Mouse (Mus musculus) hindbrain, embryonic 15.5 days (tissue): ENCODE data around the gene Dock3. TPM values are rescaled to one million over a fixed set of nuclear protein-coding genes. Genes with fewer than 3 reads are reported as not detected.

Experiments used
- ATAC-seq: fragments of 200-750 bp; cut with Nextera tagmentation; 2 replicates; pipeline ENCODE4 v1.8.0; 2017; ENCODE audit warnings: low read depth, moderate number of reproducible peaks, moderate TSS enrichment; ENCODE audit not compliant: low FRiP score
- H3K27ac ChIP-seq: fragments of 300-500 bp; sonication (generic); replicated peaks from 2 replicates; pipeline ENCODE4 v1.5.1; 2015; ENCODE audit warnings: mild to moderate bottlenecking, inconsistent platforms
- H3K27me3 ChIP-seq: fragments of 300-500 bp; sonication (generic); 2 replicates; pipeline ENCODE4 v1.6.1; 2015; ENCODE audit warnings: control low read depth, inconsistent platforms
- H3K36me3 ChIP-seq: fragments of 300-500 bp; sonication (generic); 2 replicates; pipeline ENCODE4 v1.6.1; 2015; ENCODE audit warnings: control low read depth, inconsistent platforms
- H3K4me1 ChIP-seq: fragments of 300-500 bp; sonication (generic); replicated peaks from 2 replicates; pipeline ENCODE4 v1.6.1; 2015; ENCODE audit warnings: control low read depth, inconsistent platforms
- H3K4me2 ChIP-seq: fragments of 300-500 bp; sonication (generic); 2 replicates; pipeline ENCODE4 v1.6.1; 2015; ENCODE audit warnings: moderate library complexity, mild to moderate bottlenecking, inconsistent platforms
- H3K4me3 ChIP-seq: fragments of 300-500 bp; sonication (generic); 2 replicates; pipeline ENCODE4 v1.5.1; 2015; ENCODE audit warnings: mild to moderate bottlenecking, inconsistent platforms
- H3K9ac ChIP-seq: fragments of 300-500 bp; sonication (generic); 2 replicates; pipeline ENCODE4 v1.6.1; 2015; ENCODE audit warnings: inconsistent platforms
- H3K9me3 ChIP-seq: fragments of 300-500 bp; sonication (generic); 2 replicates; pipeline ENCODE4 v1.6.1; 2016; ENCODE audit warnings: control low read depth, inconsistent platforms
- WGBS: fragments of 180-500 bp; shearing (Covaris S2); methylation state at CpG from one replicate; pipeline ENCODE4 v1.1.7; 2015; 5-methylcytosine and 5-hydroxymethylcytosine counted together
- polyA plus RNA-seq: library from polyadenylated mRNA; unstranded; fragments of >200 nt; fragmentation: Nextera tagmentation; extraction: Ambion mirVana; gene quantifications from 2 replicates; pipeline ENCODE4 v1.2.1, GENCODE M21; 2015

Dock3 gene
- polyA plus RNA-seq, 1 experiment from 2014 or later = 22.5 TPM

GRCm38 (mm10) chr9:106970742-106971141 is 261.0 kb downstream of the Dock3 start:
- 66% methylated on average over 3 of the region's 3 CpGs for WGBS
- H3K9ac ChIP-seq = no peak overlapping the region
- no peak for ATAC-seq

GRCm38 (mm10) chr9:106958452-106958851 is 273.3 kb downstream of the Dock3 start:
- H3K27ac ChIP-seq = no peak overlapping the region
- H3K36me3 ChIP-seq = peaks cover 43% of the 10 kb centered on the region
- H3K27me3 ChIP-seq = no peaks in the 10 kb centered on the region
- no peak overlapping the region for H3K4me3 ChIP-seq
- 94% methylated on average over 1 of the region's 1 CpGs for WGBS
- H3K9ac ChIP-seq = no peak overlapping the region
- no peak for ATAC-seq
- no peaks in the 10 kb centered on the region for H3K9me3 ChIP-seq
- H3K4me1 ChIP-seq = no peaks in the 10 kb centered on the region
- no peak overlapping the region for H3K4me2 ChIP-seq

More at GRCm38 (mm10) chr9:106970742-106971141, 261.0 kb downstream of the Dock3 start:
- Histone ChIP-seq H3K9me3 (no peaks in the 10 kb centered on the region), H3K27me3 (no peaks in the 10 kb centered on the region), H3K36me3 (peaks cover 42% of the 10 kb centered on the region), H3K27ac (no peak overlapping the region), H3K4me1 (no peaks in the 10 kb centered on the region), H3K4me2 (no peak overlapping the region), H3K4me3 (no peak overlapping the region)

GRCm38 (mm10) chr9:106955486-106955885 is 276.2 kb downstream of the Dock3 start:
- no peak overlapping the region for H3K9ac ChIP-seq
- H3K36me3 ChIP-seq = peaks cover 63% of the 10 kb centered on the region
- no peaks in the 10 kb centered on the region for H3K4me1 ChIP-seq
- ATAC-seq = no peak
- H3K4me2 ChIP-seq = no peak overlapping the region
- no peak overlapping the region for H3K27ac ChIP-seq
- no peaks in the 10 kb centered on the region for H3K9me3 ChIP-seq
- H3K27me3 ChIP-seq = no peaks in the 10 kb centered on the region
- no peak overlapping the region for H3K4me3 ChIP-seq

- Histone ChIP-seq H3K36me3 (peaks cover 72% of the 10 kb centered on the region), H3K9ac (no peak overlapping the region), H3K4me3 (no peak overlapping the region), H3K4me2 (no peak overlapping the region), H3K4me1 (no peaks in the 10 kb centered on the region), H3K27me3 (no peaks in the 10 kb centered on the region), H3K27ac (no peak overlapping the region), H3K9me3 (no peaks in the 10 kb centered on the region)
- WGBS = 98% methylated on average over 1 of the region's 1 CpGs
- no peak for ATAC-seq
These were observed 296.7 kb downstream of the Dock3 start for GRCm38 (mm10) chr9:106934998-106935397.

GRCm38 (mm10) chr9:106914878-106915277 is 316.8 kb downstream of the Dock3 start:
- no peaks in the 10 kb centered on the region for H3K9me3 ChIP-seq
- peaks cover 35% of the 10 kb centered on the region for H3K36me3 ChIP-seq
- no peak overlapping the region for H3K4me3 ChIP-seq
- H3K4me1 ChIP-seq = no peaks in the 10 kb centered on the region
- H3K27me3 ChIP-seq = no peaks in the 10 kb centered on the region
- no peak overlapping the region for H3K27ac ChIP-seq
- no peak for ATAC-seq
- no peak overlapping the region for H3K4me2 ChIP-seq
- 89% methylated on average over 6 of the region's 6 CpGs for WGBS
- no peak overlapping the region for H3K9ac ChIP-seq

GRCm38 (mm10) chr9:106913759-106914158 is 317.9 kb downstream of the Dock3 start:
- H3K4me1 ChIP-seq = no peaks in the 10 kb centered on the region
- H3K27ac ChIP-seq = no peak overlapping the region
- WGBS = 11% methylated on average over 1 of the region's 1 CpGs
- H3K36me3 ChIP-seq = peaks cover 40% of the 10 kb centered on the region
- H3K4me2 ChIP-seq = no peak overlapping the region
- ATAC-seq = no peak
- no peak overlapping the region for H3K9ac ChIP-seq
- H3K27me3 ChIP-seq = no peaks in the 10 kb centered on the region
- no peaks in the 10 kb centered on the region for H3K9me3 ChIP-seq
- no peak overlapping the region for H3K4me3 ChIP-seq

GRCm38 (mm10) chr9:106911624-106912023 is 320.1 kb downstream of the Dock3 start:
- WGBS = 91% methylated on average over 1 of the region's 1 CpGs
- no peaks in the 10 kb centered on the region for H3K4me1 ChIP-seq
- H3K27me3 ChIP-seq = no peaks in the 10 kb centered on the region
- H3K9ac ChIP-seq = no peak overlapping the region
- H3K9me3 ChIP-seq = no peaks in the 10 kb centered on the region
- H3K4me3 ChIP-seq = no peak overlapping the region
- H3K27ac ChIP-seq = no peak overlapping the region
- H3K4me2 ChIP-seq = no peak overlapping the region
- no peak for ATAC-seq
- peaks cover 55% of the 10 kb centered on the region for H3K36me3 ChIP-seq

GRCm38 (mm10) chr9:106908715-106909114 is 323.0 kb downstream of the Dock3 start:
- H3K9me3 ChIP-seq = no peaks in the 10 kb centered on the region
- WGBS = 62% methylated on average over 5 of the region's 5 CpGs
- no peak overlapping the region for H3K4me3 ChIP-seq
- no peak overlapping the region for H3K4me2 ChIP-seq
- H3K36me3 ChIP-seq = peaks cover 53% of the 10 kb centered on the region
- ATAC-seq = no peak
- H3K27ac ChIP-seq = no peak overlapping the region
- H3K9ac ChIP-seq = no peak overlapping the region
- H3K4me1 ChIP-seq = no peaks in the 10 kb centered on the region
- H3K27me3 ChIP-seq = no peaks in the 10 kb centered on the region

GRCm38 (mm10) chr9:106908174-106908573 is 323.5 kb downstream of the Dock3 start:
- Histone ChIP-seq H3K4me2 (no peak overlapping the region), H3K4me1 (no peaks in the 10 kb centered on the region), H3K4me3 (no peak overlapping the region), H3K9me3 (no peaks in the 10 kb centered on the region), H3K27me3 (no peaks in the 10 kb centered on the region), H3K9ac (no peak overlapping the region), H3K27ac (no peak overlapping the region), H3K36me3 (peaks cover 54% of the 10 kb centered on the region)
- WGBS = 84% methylated on average over 3 of the region's 3 CpGs
- no peak for ATAC-seq

- no peaks in the 10 kb centered on the region for H3K27me3 ChIP-seq
- no peak overlapping the region for H3K4me2 ChIP-seq
- H3K4me1 ChIP-seq = no peaks in the 10 kb centered on the region
- ATAC-seq = no peak
- no peak overlapping the region for H3K27ac ChIP-seq
- H3K9me3 ChIP-seq = no peaks in the 10 kb centered on the region
- H3K9ac ChIP-seq = no peak overlapping the region; the same call in 1 of the 2 replicates
- peaks cover 47% of the 10 kb centered on the region for H3K36me3 ChIP-seq
- 93% methylated on average over 8 of the region's 8 CpGs for WGBS
- H3K4me3 ChIP-seq = no peak overlapping the region
These were observed 325.1 kb downstream of the Dock3 start for GRCm38 (mm10) chr9:106906597-106906996.

GRCm38 (mm10) chr9:106903791-106904134 is 327.9 kb downstream of the Dock3 start:
- Histone ChIP-seq H3K4me2 (no peak overlapping the region), H3K9me3 (no peaks in the 10 kb centered on the region), H3K36me3 (peaks cover 57% of the 10 kb centered on the region), H3K4me1 (no peaks in the 10 kb centered on the region), H3K27ac (no peak overlapping the region), H3K4me3 (no peak overlapping the region), H3K9ac (no peak overlapping the region), H3K27me3 (no peaks in the 10 kb centered on the region)
- ATAC-seq = no peak
- 24% methylated on average over 1 of the region's 1 CpGs for WGBS

- Histone ChIP-seq H3K27me3 (no peaks in the 10 kb centered on the region), H3K4me2 (no peak overlapping the region), H3K4me1 (no peaks in the 10 kb centered on the region), H3K9me3 (no peaks in the 10 kb centered on the region), H3K27ac (no peak overlapping the region), H3K4me3 (no peak overlapping the region), H3K9ac (no peak overlapping the region), H3K36me3 (peaks cover 57% of the 10 kb centered on the region)
- no peak for ATAC-seq
- 86% methylated on average over 4 of the region's 4 CpGs for WGBS
These were observed 328.5 kb downstream of the Dock3 start for GRCm38 (mm10) chr9:106903099-106903790.

GRCm38 (mm10) chr9:106901596-106901995 is 330.1 kb downstream of the Dock3 start:
- no peaks in the 10 kb centered on the region for H3K27me3 ChIP-seq
- H3K36me3 ChIP-seq = peaks cover 44% of the 10 kb centered on the region
- WGBS = 87% methylated on average over 7 of the region's 7 CpGs
- H3K4me3 ChIP-seq = no peak overlapping the region
- no peak overlapping the region for H3K4me2 ChIP-seq
- ATAC-seq = no peak
- H3K9ac ChIP-seq = no peak overlapping the region
- H3K4me1 ChIP-seq = no peaks in the 10 kb centered on the region
- no peak overlapping the region for H3K27ac ChIP-seq
- no peaks in the 10 kb centered on the region for H3K9me3 ChIP-seq
